Mouse (Mus musculus): ENCODE results near the gene Vac14. TPM values are rescaled to one million over a fixed set of nuclear protein-coding genes. Genes with fewer than 3 reads are reported as not detected.
"Not testable (repeated sequence)": the region's sequence is repeated elsewhere in the genome, so short reads cannot be mapped to it uniquely, and the experiment has no call there.

Gene Vac14
- total RNA-seq, 2 experiments from 2014 or later, result 12.6 to 24.3 TPM

DNA sequence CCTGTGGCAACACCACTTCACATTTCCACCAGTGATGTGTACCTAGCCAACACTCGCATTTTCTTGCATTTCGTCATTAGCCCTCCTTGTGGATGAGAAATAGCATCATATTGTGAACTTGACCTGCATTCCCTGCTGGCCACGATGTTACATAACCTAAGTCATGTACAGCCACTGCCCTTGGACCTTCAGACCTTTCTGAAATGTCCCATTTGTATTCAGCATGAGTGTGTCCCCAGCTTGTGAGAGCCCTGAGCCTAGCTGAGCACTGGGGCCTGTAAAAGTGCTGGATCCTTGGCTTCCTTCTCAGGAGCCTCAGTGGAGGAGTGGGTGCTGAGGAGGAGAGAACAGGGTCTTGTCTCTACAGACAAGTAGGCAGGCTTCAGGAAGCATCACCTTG is 27.0 kb downstream of the Vac14 start:
- no peak for ATAC-seq (replicated peaks; ENCODE audit: low FRiP score, poor library complexity, severe bottlenecking)

- ATAC-seq (replicated peaks; ENCODE audit: low FRiP score, poor library complexity, severe bottlenecking), result peak; percentile 67
Observed at GRCm38 (mm10) chr8:110646064-110646463, 27.7 kb downstream of the Vac14 start.

DNA sequence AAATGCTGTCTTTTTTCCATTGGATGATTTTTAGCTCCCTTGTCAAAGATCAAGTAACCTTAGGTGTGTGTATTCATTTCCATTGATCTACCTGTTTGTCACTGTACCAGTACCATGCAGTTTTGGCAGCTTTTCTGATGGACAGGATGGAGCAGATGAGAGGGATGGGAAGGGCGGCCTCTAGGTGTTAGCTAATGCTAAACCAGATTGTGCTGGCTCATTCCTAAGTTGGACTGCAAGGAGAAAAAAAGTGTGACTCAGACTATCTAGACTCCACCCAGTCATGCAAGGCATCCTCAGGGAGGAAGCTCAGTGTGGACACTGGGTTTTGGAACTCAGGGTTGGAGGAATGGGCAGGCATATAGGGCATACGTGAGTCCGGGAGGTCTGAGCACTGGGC is 30.2 kb downstream of the Vac14 start:
- no peak for ATAC-seq (replicated peaks; ENCODE audit: low FRiP score, poor library complexity, severe bottlenecking)

DNA sequence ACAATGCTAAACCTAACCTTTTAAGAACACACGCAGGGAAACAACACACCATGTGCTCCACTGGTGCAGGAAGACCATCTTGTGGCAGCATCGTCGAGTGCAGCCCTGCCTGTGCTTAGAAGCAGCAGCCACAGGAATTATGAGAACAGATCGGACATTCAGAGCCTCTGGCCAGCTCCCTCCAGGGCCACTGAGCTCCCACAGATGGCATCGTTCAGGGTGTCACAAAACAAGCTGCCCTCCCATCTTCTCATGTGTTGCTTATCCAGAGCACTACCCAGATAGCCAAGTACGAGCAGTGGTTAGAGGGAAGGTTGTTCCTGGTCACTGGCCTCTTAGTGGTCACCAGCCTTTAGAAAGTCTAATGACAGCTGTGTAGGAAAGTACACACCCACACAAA is 30.9 kb downstream of the Vac14 start:
- ATAC-seq (replicated peaks; ENCODE audit: low FRiP score, poor library complexity, severe bottlenecking), result no peak

DNA sequence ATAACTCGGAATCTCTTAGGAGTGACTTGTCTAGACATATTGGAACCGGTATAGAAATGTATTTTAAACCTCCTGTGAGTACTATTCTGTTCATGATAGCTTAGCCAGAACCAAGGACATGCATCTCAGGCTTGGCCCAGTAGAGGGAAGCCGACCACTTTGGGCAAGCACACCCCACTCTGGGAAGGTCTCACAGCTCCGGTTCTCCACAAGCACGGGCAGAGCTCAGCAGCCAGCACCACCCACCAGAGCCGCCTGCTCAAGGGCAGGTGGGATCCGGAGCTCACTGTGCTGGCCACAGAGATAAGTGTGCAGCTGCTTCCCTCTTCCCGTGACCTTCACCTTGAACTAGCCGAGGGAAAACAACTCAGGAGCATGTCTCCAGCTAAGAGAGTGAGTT is 32.5 kb downstream of the Vac14 start:
- ATAC-seq (replicated peaks; ENCODE audit: low FRiP score, poor library complexity, severe bottlenecking), result no peak

- no peak for ATAC-seq (replicated peaks; ENCODE audit: low FRiP score, poor library complexity, severe bottlenecking)
Observed at GRCm38 (mm10) chr8:110651847-110652246, 33.5 kb downstream of the Vac14 start.

- ATAC-seq (replicated peaks; ENCODE audit: low FRiP score, poor library complexity, severe bottlenecking), result no peak
Observed at GRCm38 (mm10) chr8:110654075-110655060, 36.0 kb downstream of the Vac14 start.

- ATAC-seq (replicated peaks; ENCODE audit: low FRiP score, poor library complexity, severe bottlenecking), result no peak
Observed at GRCm38 (mm10) chr8:110655827-110656226, 37.4 kb downstream of the Vac14 start.

- no peak for ATAC-seq (replicated peaks; ENCODE audit: low FRiP score, poor library complexity, severe bottlenecking)
Observed at GRCm38 (mm10) chr8:110657661-110658060, 39.3 kb downstream of the Vac14 start.

- ATAC-seq (replicated peaks; ENCODE audit: low FRiP score, poor library complexity, severe bottlenecking), result no peak
Observed at GRCm38 (mm10) chr8:110660121-110660520, 41.7 kb downstream of the Vac14 start.

DNA sequence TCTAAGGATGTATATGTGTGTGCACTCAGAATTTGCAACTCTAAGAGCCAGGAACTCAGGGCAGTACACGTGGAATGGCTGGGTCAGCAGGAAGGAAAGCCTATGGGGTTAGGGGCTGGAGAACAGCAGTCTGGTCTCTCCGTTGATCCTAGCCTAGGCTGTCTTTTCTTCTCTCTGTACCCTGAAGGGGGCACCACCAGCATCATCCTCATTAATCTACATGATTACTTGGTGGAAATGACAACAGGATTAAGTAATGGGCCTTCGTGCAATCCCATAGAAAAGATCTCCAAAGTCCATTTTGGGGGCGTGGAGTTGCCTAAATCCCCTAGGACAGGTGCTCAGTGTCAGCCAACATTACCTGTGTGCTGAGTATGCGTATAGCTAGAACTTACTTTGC is 44.2 kb downstream of the Vac14 start:
- no peak for ATAC-seq (replicated peaks; ENCODE audit: low FRiP score, poor library complexity, severe bottlenecking)

- ATAC-seq (replicated peaks; ENCODE audit: low FRiP score, poor library complexity, severe bottlenecking), result no peak
Observed at GRCm38 (mm10) chr8:110663015-110663742, 44.8 kb downstream of the Vac14 start.

GRCm38 (mm10) chr8:110664202-110664896 is 46.0 kb downstream of the Vac14 start:
- ATAC-seq (replicated peaks; ENCODE audit: low FRiP score, poor library complexity, severe bottlenecking), result no peak

DNA sequence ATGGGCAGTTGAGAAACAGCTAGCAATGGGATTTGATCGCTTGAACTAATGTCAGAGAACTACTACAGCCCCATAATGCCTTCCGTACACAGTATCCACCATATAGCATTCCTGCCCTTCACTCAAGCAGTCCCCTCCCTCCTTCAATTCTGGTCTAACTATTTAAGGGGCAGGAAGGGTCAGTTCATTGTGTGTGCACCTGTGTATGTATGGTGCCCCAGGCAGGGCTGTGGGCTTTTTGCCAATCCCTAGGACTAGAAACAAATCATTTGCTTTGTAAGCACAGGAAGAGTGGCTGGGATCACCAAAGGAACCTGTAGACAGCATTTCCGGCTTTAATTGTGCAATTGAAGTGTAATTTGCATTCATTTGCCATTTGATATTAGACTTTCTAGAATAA is 46.6 kb downstream of the Vac14 start:
- ATAC-seq (replicated peaks; ENCODE audit: low FRiP score, poor library complexity, severe bottlenecking), result no peak

GRCm38 (mm10) chr8:110667590-110668177 is 49.3 kb downstream of the Vac14 start:
- not testable (repeated sequence) for ATAC-seq (replicated peaks; ENCODE audit: low FRiP score, poor library complexity, severe bottlenecking)

- no peak for ATAC-seq (replicated peaks; ENCODE audit: low FRiP score, poor library complexity, severe bottlenecking)
Observed at GRCm38 (mm10) chr8:110669932-110670628, 51.7 kb downstream of the Vac14 start.

DNA sequence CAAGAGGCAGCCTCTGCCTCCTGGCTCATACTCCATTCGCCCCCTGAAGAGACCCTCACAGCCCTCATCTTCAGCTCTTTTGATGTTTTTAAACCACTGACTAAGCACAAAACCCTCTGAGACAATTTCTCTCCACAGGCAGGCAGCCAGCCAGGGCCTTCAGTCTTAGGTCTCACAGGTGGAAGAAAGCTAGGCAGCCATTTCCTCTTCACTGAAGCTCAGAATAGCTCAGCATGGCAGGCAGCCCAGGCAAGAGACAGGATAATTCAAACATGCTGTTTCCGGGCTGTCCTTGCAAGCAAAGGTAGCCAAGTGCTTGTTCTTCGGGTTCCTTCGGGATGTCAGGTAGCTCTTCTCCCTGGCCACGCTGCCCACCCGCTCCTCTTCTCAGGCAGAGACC is 52.9 kb downstream of the Vac14 start:
- no peak for ATAC-seq (replicated peaks; ENCODE audit: low FRiP score, poor library complexity, severe bottlenecking)

GRCm38 (mm10) chr8:110672133-110672532 is 53.7 kb downstream of the Vac14 start:
- ATAC-seq (replicated peaks; ENCODE audit: low FRiP score, poor library complexity, severe bottlenecking), result no peak

DNA sequence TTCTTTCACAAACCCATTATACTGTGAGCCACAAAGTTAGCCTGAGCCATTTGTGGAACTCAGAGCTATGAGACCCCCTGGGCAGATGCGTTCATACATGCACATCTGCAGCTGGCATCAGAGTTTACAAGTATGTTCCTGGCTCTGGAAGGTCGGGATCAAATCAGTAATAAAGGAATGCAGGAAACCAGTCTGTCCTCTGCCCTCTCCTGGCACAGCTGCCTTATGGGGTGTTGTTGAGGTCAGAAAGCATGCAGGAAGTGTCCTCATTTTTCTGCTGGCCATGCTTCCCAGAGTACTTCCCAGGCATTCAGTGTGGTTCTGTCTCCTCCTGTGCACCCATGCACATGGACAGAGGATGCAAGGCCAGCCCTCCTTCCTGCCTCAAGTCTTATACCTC is 54.8 kb downstream of the Vac14 start:
- ATAC-seq (replicated peaks; ENCODE audit: low FRiP score, poor library complexity, severe bottlenecking), result no peak

Data from erythroid progenitor cell, adult 5-6 weeks (primary cell).